Mouse (Mus musculus) ZHBTc4 (cell line): Measurements from ENCODE around the gene Mast3.

Experiments
- DNase-seq: peaks from one replicate; pipeline ENCODE4 v3.0.0-alpha.2; 2011; ENCODE audit warnings: low read depth, low spot score

Mast3 gene

GRCm38 (mm10) chr8:70803761-70804480 is 933 bp downstream of the Mast3 start:
- no peak for DNase-seq

- DNase-seq: peak; percentile 84
Observed at GRCm38 (mm10) chr8:70802786-70803510, 1.9 kb downstream of the Mast3 start.

GRCm38 (mm10) chr8:70801830-70802229 is 3.0 kb downstream of the Mast3 start:
- no peak for DNase-seq

GRCm38 (mm10) chr8:70801156-70801555 is 3.7 kb downstream of the Mast3 start:
- no peak for DNase-seq

GRCm38 (mm10) chr8:70800648-70801047 is 4.2 kb downstream of the Mast3 start:
- no peak for DNase-seq

GRCm38 (mm10) chr8:70798281-70798680 is 6.6 kb downstream of the Mast3 start:
- no peak for DNase-seq

GRCm38 (mm10) chr8:70797081-70798070 is 7.5 kb downstream of the Mast3 start:
- peak; percentile 99 for DNase-seq

GRCm38 (mm10) chr8:70796403-70797080 is 8.3 kb downstream of the Mast3 start:
- no peak for DNase-seq

GRCm38 (mm10) chr8:70795370-70795769 is 9.5 kb downstream of the Mast3 start:
- DNase-seq: no peak

- no peak for DNase-seq
Observed at GRCm38 (mm10) chr8:70794215-70794614, 10.6 kb downstream of the Mast3 start.

- peak; percentile 95 for DNase-seq
Observed at GRCm38 (mm10) chr8:70792700-70793099, 12.2 kb downstream of the Mast3 start.

- peak; percentile 97 for DNase-seq
Observed at GRCm38 (mm10) chr8:70791975-70792691, 12.7 kb downstream of the Mast3 start.

- no peak for DNase-seq
Observed at GRCm38 (mm10) chr8:70791294-70791701, 13.6 kb downstream of the Mast3 start.

- DNase-seq: no peak
Observed at GRCm38 (mm10) chr8:70790846-70791245, 14.0 kb downstream of the Mast3 start.

GRCm38 (mm10) chr8:70789046-70789445 is 15.8 kb downstream of the Mast3 start:
- DNase-seq: no peak

- DNase-seq: peak; percentile 96
Observed at GRCm38 (mm10) chr8:70787941-70788667, 16.8 kb downstream of the Mast3 start.

GRCm38 (mm10) chr8:70787051-70787445 is 17.8 kb downstream of the Mast3 start:
- DNase-seq: no peak

- no peak for DNase-seq
Observed at GRCm38 (mm10) chr8:70786291-70787050, 18.4 kb downstream of the Mast3 start.

- no peak for DNase-seq
Observed at GRCm38 (mm10) chr8:70780093-70780492, 24.8 kb downstream of the Mast3 start.
